Mouse (Mus musculus) testis, adult 2 months (tissue): ENCODE data around the gene Mef2b.

Source experiments
- CTCF ChIP-seq: fragments of 200-500 bp; IDR thresholded peaks from 2 replicates; pipeline ENCODE4 v1.5.1; 2012; ENCODE audit warnings: low read depth, mild to moderate bottlenecking, inconsistent platforms, low read length, moderate library complexity; ENCODE audit not compliant: control insufficient read depth, insufficient read depth, insufficient replicate concordance
- POLR2A ChIP-seq: fragments of 200-500 bp; IDR thresholded peaks from 2 replicates; pipeline ENCODE4 v1.6.1; 2012; ENCODE audit warnings: low read depth, mild to moderate bottlenecking, inconsistent platforms, low read length, moderate library complexity; ENCODE audit not compliant: control insufficient read depth

GRCm38 (mm10) chr8:70104506-70104905 lies 35.0 kb upstream of the Mef2b start:
- TF ChIP-seq POLR2A (no peak), CTCF (peak; percentile 43; the same call in 1 of the 2 replicates)
